Mouse (Mus musculus): ENCODE data around the gene Poc5. TPM values are rescaled to one million over a fixed set of nuclear protein-coding genes. Genes with fewer than 3 reads are reported as not detected.

Poc5 gene
- polyA plus RNA-seq, 1 experiment from 2014 or later = 5.4 TPM

DNA sequence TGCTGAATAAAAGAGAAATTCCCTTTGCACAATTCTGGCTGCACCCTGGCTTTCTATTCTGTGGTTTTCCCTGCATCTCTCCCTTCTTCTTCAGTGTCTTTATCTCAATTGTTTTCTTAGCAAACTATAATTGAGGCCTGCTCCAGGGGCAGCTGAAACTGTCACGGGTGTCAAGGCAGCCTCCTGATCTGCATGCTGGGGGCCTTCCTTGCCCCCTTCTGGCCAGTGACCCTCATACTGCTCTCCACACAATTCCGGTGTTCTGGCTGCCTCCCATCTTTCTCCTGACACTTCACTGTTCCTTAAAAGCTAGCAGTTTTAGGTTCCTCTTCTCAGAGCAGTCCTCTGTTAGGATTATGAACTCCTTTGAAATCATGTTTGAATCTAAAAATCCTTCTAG lies 1.2 kb downstream of the Poc5 start:
- Histone ChIP-seq H3K27me3 (ENCODE audit: control insufficient read depth, insufficient read depth, low read depth, low read length) (no peaks in the 10 kb centered on the region), H3K9me3 (replicated peaks; ENCODE audit: control insufficient read depth, low read length) (no peaks in the 10 kb centered on the region; the same call in 1 of the 2 replicates), H3K4me2 (ENCODE audit: low read depth, low read length) (peak overlapping the region; percentile 93), H3K27ac (ENCODE audit: low read length) (no peak overlapping the region), H3K4me1 (ENCODE audit: control insufficient read depth, low read depth, low read length) (peaks cover 11% of the 10 kb centered on the region), H3K4me3 (ENCODE audit: low read depth, low read length) (peak overlapping the region; percentile 95), H3K9ac (ENCODE audit: low read depth, low read length) (peak overlapping the region; percentile 86), H3K36me3 (ENCODE audit: control insufficient read depth, insufficient read depth) (peaks cover 14% of the 10 kb centered on the region)
- WGBS (ENCODE audit: insufficient replicate concordance) = 26% methylated on average over 2 of the region's 2 CpGs
- ATAC-seq (ENCODE audit: low read depth) = no peak

DNA sequence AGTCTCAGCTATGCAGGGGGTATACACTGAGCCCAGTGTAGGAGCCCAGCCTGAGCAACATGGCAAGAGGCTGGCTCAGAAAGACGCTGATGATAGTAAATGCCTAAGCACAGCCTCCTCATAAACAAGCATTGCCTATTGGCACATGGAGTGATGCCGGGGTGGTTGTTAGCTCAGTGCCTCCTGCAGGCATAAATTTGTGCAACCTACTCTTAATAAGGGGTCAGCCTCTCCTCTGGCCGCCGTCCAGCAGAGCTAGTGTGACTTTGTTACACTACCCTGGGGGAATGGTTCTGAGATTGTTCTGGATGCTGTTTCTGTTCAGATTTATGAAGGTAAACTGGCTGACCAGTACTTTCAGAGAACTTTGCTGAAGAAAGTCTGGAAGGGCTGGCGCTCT lies 13.2 kb downstream of the Poc5 start:
- no peak overlapping the region for H3K4me3 ChIP-seq (ENCODE audit: low read depth, low read length)
- H3K4me1 ChIP-seq (ENCODE audit: control insufficient read depth, low read depth, low read length) = no peaks in the 10 kb centered on the region
- no peak overlapping the region for H3K9ac ChIP-seq (ENCODE audit: low read depth, low read length)
- no peak overlapping the region for H3K4me2 ChIP-seq (ENCODE audit: low read depth, low read length)
- H3K36me3 ChIP-seq (ENCODE audit: control insufficient read depth, insufficient read depth) = peaks cover 64% of the 10 kb centered on the region
- H3K27ac ChIP-seq (ENCODE audit: low read length) = no peak overlapping the region
- 85% methylated on average over 5 of the region's 5 CpGs for WGBS (ENCODE audit: insufficient replicate concordance)
- no peaks in the 10 kb centered on the region for H3K9me3 ChIP-seq (replicated peaks; ENCODE audit: control insufficient read depth, low read length)
- ATAC-seq (ENCODE audit: low read depth) = no peak
- no peaks in the 10 kb centered on the region for H3K27me3 ChIP-seq (ENCODE audit: control insufficient read depth, insufficient read depth, low read depth, low read length)

DNA sequence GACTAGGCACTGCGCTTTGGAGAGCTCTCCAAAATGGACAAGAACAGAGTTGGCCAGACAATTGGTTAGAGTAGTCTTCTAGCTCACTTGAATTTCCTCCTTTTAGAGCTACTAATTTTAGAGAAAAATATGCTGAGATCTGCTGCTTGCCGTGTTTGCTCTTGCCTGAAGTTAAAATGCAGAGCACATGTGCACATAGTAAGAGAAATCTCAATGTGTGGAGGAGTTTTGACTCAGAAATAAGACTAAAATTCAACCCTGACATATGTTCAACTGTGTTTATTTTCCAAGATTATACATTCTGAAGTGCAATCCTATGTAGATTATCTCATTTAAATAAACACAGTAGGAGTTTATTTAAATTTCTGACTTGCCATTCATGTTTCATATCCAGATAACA lies 17.4 kb downstream of the Poc5 start:
- H3K9ac ChIP-seq (ENCODE audit: low read depth, low read length) = no peak overlapping the region
- no peak overlapping the region for H3K27ac ChIP-seq (ENCODE audit: low read length)
- H3K4me2 ChIP-seq (ENCODE audit: low read depth, low read length) = no peak overlapping the region
- H3K4me3 ChIP-seq (ENCODE audit: low read depth, low read length) = no peak overlapping the region
- no peaks in the 10 kb centered on the region for H3K4me1 ChIP-seq (ENCODE audit: control insufficient read depth, low read depth, low read length)
- H3K27me3 ChIP-seq (ENCODE audit: control insufficient read depth, insufficient read depth, low read depth, low read length) = no peaks in the 10 kb centered on the region
- 74% methylated on average over 2 of the region's 2 CpGs for WGBS (ENCODE audit: insufficient replicate concordance)
- H3K9me3 ChIP-seq (replicated peaks; ENCODE audit: control insufficient read depth, low read length) = no peaks in the 10 kb centered on the region
- ATAC-seq (ENCODE audit: low read depth) = no peak
- peaks cover 50% of the 10 kb centered on the region for H3K36me3 ChIP-seq (ENCODE audit: control insufficient read depth, insufficient read depth)

GRCm38 (mm10) chr13:96407040-96407439 lies 18.9 kb downstream of the Poc5 start:
- Histone ChIP-seq H3K27me3 (ENCODE audit: control insufficient read depth, insufficient read depth, low read depth, low read length) (no peaks in the 10 kb centered on the region), H3K27ac (ENCODE audit: low read length) (no peak overlapping the region), H3K36me3 (ENCODE audit: control insufficient read depth, insufficient read depth) (peaks cover 41% of the 10 kb centered on the region), H3K9me3 (replicated peaks; ENCODE audit: control insufficient read depth, low read length) (no peaks in the 10 kb centered on the region), H3K4me2 (ENCODE audit: low read depth, low read length) (no peak overlapping the region), H3K4me1 (ENCODE audit: control insufficient read depth, low read depth, low read length) (no peaks in the 10 kb centered on the region), H3K9ac (ENCODE audit: low read depth, low read length) (no peak overlapping the region), H3K4me3 (ENCODE audit: low read depth, low read length) (no peak overlapping the region)
- WGBS (ENCODE audit: insufficient replicate concordance) = 65% methylated on average over 4 of the region's 4 CpGs
- no peak for ATAC-seq (ENCODE audit: low read depth)

DNA sequence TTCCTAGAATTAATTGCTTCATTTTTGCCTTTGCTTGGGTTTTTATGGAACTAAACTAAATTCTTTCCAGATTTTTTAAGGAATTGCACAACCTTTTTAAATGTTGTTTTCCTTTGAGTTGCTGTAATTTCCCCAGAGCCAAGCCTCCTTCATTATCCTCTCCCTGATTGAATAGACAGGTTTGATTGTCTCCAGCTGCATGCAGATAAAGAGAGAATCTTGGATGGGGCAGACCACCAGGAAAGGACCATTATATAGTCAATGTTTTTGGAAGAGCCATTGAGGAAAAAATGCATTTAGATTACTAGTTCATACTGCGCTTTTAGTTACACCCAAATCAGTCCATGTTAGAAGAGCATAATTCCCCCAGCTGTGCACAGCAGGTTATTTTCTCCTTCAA lies 20.7 kb downstream of the Poc5 start:
- no peaks in the 10 kb centered on the region for H3K9me3 ChIP-seq (replicated peaks; ENCODE audit: control insufficient read depth, low read length)
- H3K36me3 ChIP-seq (ENCODE audit: control insufficient read depth, insufficient read depth) = peaks cover 32% of the 10 kb centered on the region
- no peaks in the 10 kb centered on the region for H3K27me3 ChIP-seq (ENCODE audit: control insufficient read depth, insufficient read depth, low read depth, low read length)
- no peak overlapping the region for H3K9ac ChIP-seq (ENCODE audit: low read depth, low read length)
- no peak for ATAC-seq (ENCODE audit: low read depth)
- H3K4me3 ChIP-seq (ENCODE audit: low read depth, low read length) = no peak overlapping the region
- no peak overlapping the region for H3K4me2 ChIP-seq (ENCODE audit: low read depth, low read length)
- H3K27ac ChIP-seq (ENCODE audit: low read length) = no peak overlapping the region
- no peaks in the 10 kb centered on the region for H3K4me1 ChIP-seq (ENCODE audit: control insufficient read depth, low read depth, low read length)
- 88% methylated on average over 1 of the region's 1 CpGs for WGBS (ENCODE audit: insufficient replicate concordance)

DNA sequence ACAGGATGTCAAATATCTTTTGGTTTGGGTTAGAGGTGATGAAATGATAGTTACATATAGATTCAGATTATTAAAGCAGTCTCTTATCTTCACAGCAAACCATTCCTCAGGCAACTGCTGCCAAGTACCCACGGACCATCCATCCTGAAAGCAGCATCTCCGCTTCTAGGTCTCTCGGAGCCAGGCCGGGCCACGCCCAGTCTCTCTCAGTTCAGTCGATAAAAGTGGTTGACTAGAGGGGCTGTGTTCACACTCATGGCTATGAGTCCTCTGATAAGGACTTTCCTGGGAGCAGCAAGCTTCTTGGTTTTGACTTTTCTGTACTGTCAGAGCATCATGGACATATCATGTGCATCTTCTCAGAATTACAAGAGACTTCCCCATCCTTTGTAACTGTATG lies 26.3 kb downstream of the Poc5 start:
- H3K36me3 ChIP-seq (ENCODE audit: control insufficient read depth, insufficient read depth) = peaks cover 18% of the 10 kb centered on the region
- no peaks in the 10 kb centered on the region for H3K9me3 ChIP-seq (replicated peaks; ENCODE audit: control insufficient read depth, low read length)
- ATAC-seq (ENCODE audit: low read depth) = no peak
- H3K27me3 ChIP-seq (ENCODE audit: control insufficient read depth, insufficient read depth, low read depth, low read length) = no peaks in the 10 kb centered on the region
- no peaks in the 10 kb centered on the region for H3K4me1 ChIP-seq (ENCODE audit: control insufficient read depth, low read depth, low read length)
- no peak overlapping the region for H3K9ac ChIP-seq (ENCODE audit: low read depth, low read length)
- H3K4me2 ChIP-seq (ENCODE audit: low read depth, low read length) = no peak overlapping the region
- 58% methylated on average over 6 of the region's 6 CpGs for WGBS (ENCODE audit: insufficient replicate concordance)
- no peak overlapping the region for H3K4me3 ChIP-seq (ENCODE audit: low read depth, low read length)
- H3K27ac ChIP-seq (ENCODE audit: low read length) = no peak overlapping the region

DNA sequence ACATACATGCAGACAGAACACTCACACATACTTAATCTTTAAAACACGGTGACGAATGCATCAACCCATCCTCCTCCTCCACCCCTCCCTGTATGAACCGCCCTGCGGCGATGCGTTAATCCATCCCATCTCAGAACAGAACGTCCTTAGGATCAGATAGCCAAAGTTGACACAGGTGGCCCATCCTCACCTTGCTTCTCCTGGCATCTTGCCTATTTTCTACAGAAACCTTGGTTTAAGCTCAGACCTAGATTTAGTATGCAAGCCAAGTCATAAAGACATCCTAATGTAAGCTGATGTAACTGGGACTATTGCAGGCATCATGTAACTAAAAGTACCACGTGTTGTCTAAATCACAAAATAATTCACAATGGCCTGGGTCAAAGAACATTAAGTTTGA lies 28.3 kb downstream of the Poc5 start:
- 83% methylated on average over 8 of the region's 8 CpGs for WGBS (ENCODE audit: insufficient replicate concordance)

DNA sequence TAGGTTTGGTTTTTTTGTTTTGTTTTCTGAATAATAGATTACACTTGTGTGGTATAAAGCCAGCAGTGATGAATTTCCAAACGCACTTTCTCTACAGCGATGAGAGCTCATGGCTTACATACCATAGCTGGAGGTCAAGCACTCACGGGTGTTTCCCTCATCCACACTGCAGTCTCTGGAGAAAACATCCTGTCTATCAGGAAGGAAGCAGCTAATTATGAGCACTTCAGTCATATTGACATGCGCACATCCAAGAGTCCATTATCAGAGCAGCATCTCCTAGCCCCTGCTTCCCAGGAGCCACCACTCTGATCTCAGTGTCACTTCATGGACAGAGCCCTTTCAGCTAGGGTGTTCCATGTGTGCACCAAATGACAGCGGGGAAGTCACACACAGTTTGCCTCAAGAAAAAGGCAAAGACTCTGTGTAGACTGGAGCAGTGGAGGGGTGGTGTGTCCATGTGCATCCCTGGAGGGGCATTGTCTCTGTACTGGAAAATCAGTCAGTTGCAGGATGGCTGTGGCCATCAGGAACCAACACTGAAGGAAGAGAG lies 29.2 kb downstream of the Poc5 start:
- H3K9me3 ChIP-seq (replicated peaks; ENCODE audit: control insufficient read depth, low read length) = no peaks in the 10 kb centered on the region
- no peak overlapping the region for H3K27ac ChIP-seq (ENCODE audit: low read length)
- WGBS (ENCODE audit: insufficient replicate concordance) = 76% methylated on average over 5 of the region's 5 CpGs
- peaks cover 13% of the 10 kb centered on the region for H3K36me3 ChIP-seq (ENCODE audit: control insufficient read depth, insufficient read depth)
- H3K27me3 ChIP-seq (ENCODE audit: control insufficient read depth, insufficient read depth, low read depth, low read length) = no peaks in the 10 kb centered on the region
- ATAC-seq (ENCODE audit: low read depth) = no peak
- no peak overlapping the region for H3K4me3 ChIP-seq (ENCODE audit: low read depth, low read length)
- no peak overlapping the region for H3K9ac ChIP-seq (ENCODE audit: low read depth, low read length)
- no peak overlapping the region for H3K4me2 ChIP-seq (ENCODE audit: low read depth, low read length)
- no peaks in the 10 kb centered on the region for H3K4me1 ChIP-seq (ENCODE audit: control insufficient read depth, low read depth, low read length)

More for the DNA sequence above, 28.3 kb downstream of the Poc5 start:
- Histone ChIP-seq H3K27ac (ENCODE audit: low read length) (no peak overlapping the region), H3K4me3 (ENCODE audit: low read depth, low read length) (no peak overlapping the region), H3K9ac (ENCODE audit: low read depth, low read length) (no peak overlapping the region), H3K4me1 (ENCODE audit: control insufficient read depth, low read depth, low read length) (no peaks in the 10 kb centered on the region), H3K9me3 (replicated peaks; ENCODE audit: control insufficient read depth, low read length) (no peaks in the 10 kb centered on the region), H3K4me2 (ENCODE audit: low read depth, low read length) (no peak overlapping the region), H3K36me3 (ENCODE audit: control insufficient read depth, insufficient read depth) (peaks cover 13% of the 10 kb centered on the region), H3K27me3 (ENCODE audit: control insufficient read depth, insufficient read depth, low read depth, low read length) (no peaks in the 10 kb centered on the region)
- ATAC-seq (ENCODE audit: low read depth) = no peak

GRCm38 (mm10) chr13:96418487-96418886 lies 30.4 kb downstream of the Poc5 start:
- ATAC-seq (ENCODE audit: low read depth) = no peak
- 72% methylated on average over 4 of the region's 4 CpGs for WGBS (ENCODE audit: insufficient replicate concordance)

More at GRCm38 (mm10) chr13:96418487-96418886, 30.4 kb downstream of the Poc5 start:
- Histone ChIP-seq H3K27me3 (ENCODE audit: control insufficient read depth, insufficient read depth, low read depth, low read length) (no peaks in the 10 kb centered on the region), H3K4me1 (ENCODE audit: control insufficient read depth, low read depth, low read length) (no peaks in the 10 kb centered on the region), H3K4me3 (ENCODE audit: low read depth, low read length) (no peak overlapping the region), H3K9me3 (replicated peaks; ENCODE audit: control insufficient read depth, low read length) (no peaks in the 10 kb centered on the region), H3K4me2 (ENCODE audit: low read depth, low read length) (no peak overlapping the region), H3K36me3 (ENCODE audit: control insufficient read depth, insufficient read depth) (peaks cover 13% of the 10 kb centered on the region), H3K27ac (ENCODE audit: low read length) (no peak overlapping the region), H3K9ac (ENCODE audit: low read depth, low read length) (no peak overlapping the region)

Measured in liver, embryonic 16.5 days (tissue).